Mouse (Mus musculus) heart, adult 2 months (tissue): ENCODE results near the gene Pmm2. TPM values are rescaled to one million over a fixed set of nuclear protein-coding genes. Genes with fewer than 3 reads are reported as not detected.

ENCODE experiments used
- DNase-seq, 2 experiments: peaks; one replicate each; pipeline ENCODE4 v3.0.0; 2021
- H3K27ac ChIP-seq: fragments of 200-600 bp; 2 replicates; pipeline ENCODE4 v1.8.1; 2022
- H3K27me3 ChIP-seq: fragments of 200-500 bp; 2 replicates; pipeline ENCODE4 v1.6.1; 2012; ENCODE audit warnings: mild to moderate bottlenecking, low read length, inconsistent platforms, mixed read lengths; ENCODE audit not compliant: control insufficient read depth, insufficient read depth
- H3K36me3 ChIP-seq: fragments of 200-500 bp; 2 replicates; pipeline ENCODE4 v1.6.1; 2012; ENCODE audit warnings: low read length, inconsistent platforms; ENCODE audit not compliant: control insufficient read depth, insufficient read depth
- H3K4me1 ChIP-seq: fragments of 200-500 bp; 2 replicates; pipeline ENCODE4 v1.6.1; 2011; ENCODE audit warnings: low read length; ENCODE audit not compliant: control insufficient read depth, insufficient read depth
- H3K4me3 ChIP-seq: fragments of 200-600 bp; 2 replicates; pipeline ENCODE4 v1.8.1; 2022
- H3K79me2 ChIP-seq: fragments of 200-500 bp; replicated peaks from 2 replicates; pipeline ENCODE4 v1.6.1; 2012; ENCODE audit warnings: mild to moderate bottlenecking, inconsistent platforms, low read length, moderate library complexity, mixed read lengths; ENCODE audit not compliant: control insufficient read depth, insufficient read depth
- H3K9ac ChIP-seq: fragments of 200-500 bp; 2 replicates; pipeline ENCODE4 v1.6.1; 2012; ENCODE audit warnings: low read depth, mild to moderate bottlenecking, control low read depth, inconsistent platforms, low read length, mixed read lengths
- CTCF ChIP-seq: fragments of 200-600 bp; IDR thresholded peaks from 2 replicates; pipeline ENCODE4 v1.8.1; 2022; ENCODE audit warnings: antibody characterized with exemption, mild to moderate bottlenecking, moderate library complexity
- EP300 ChIP-seq: fragments of 200-500 bp; IDR thresholded peaks from 2 replicates; pipeline ENCODE4 v1.6.1; 2011; ENCODE audit warnings: low read depth, low read length, control low read depth; ENCODE audit not compliant: insufficient read depth
- POLR2A ChIP-seq: fragments of 200-500 bp; IDR thresholded peaks from 2 replicates; pipeline ENCODE4 v1.6.1; 2011; ENCODE audit warnings: mild to moderate bottlenecking, low read depth, low read length, control low read depth; ENCODE audit not compliant: insufficient read depth
- WGBS: fragments of 180-500 bp; shearing (Covaris S2); methylation state at CpG from one replicate; pipeline ENCODE4 v1.1.7; 2018; 5-methylcytosine and 5-hydroxymethylcytosine counted together
- intact Hi-C: fragments of 180-260 bp; cut with DNase I; formaldehyde crosslinking; loops from one replicate; pipeline ENCODE4 v1.15.1; 2025
- microRNA-seq, 2 experiments: library from miRNA; unstranded; fragments of <30 nt; microRNA quantifications; one replicate each; pipeline ENCODE4 v1.2.0; 2021
- polyA plus RNA-seq: library from polyadenylated mRNA; depleted of rRNA; stranded (reverse); fragments of >200 nt; gene quantifications from 2 replicates; pipeline ENCODE4 v1.2.3, GENCODE M21; 2012; rRNA removed
- total RNA-seq, 2 experiments: library from RNA; stranded (reverse); gene quantifications; 2 replicates each; pipeline ENCODE4 v1.2.3; 2021

Pmm2 gene
- total and polyA plus RNA-seq, 3 experiments = 28.8 to 38.8 (median 29.1) TPM

DNA sequence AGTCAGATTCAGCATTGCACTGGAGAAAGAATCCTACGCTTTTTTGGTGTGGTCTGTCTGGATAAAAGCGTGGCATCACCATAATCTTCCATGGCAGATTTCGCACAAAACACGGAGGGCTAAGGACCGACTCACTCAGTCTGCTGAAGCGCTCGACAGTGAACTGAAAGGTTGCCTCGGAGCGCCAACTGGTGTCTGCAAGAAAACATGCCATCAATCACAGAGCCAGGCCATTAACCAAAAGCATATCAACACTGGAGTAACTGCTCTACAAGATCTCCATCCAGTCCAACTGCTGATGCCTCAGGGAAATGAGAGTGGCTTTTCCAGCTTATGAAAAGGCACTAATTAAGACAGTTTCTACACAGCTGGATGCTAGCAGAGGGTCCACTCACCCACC lies 74.5 kb downstream of the Pmm2 start:
- intact Hi-C loops = no loop called here
- DNase-seq = no peak
- WGBS = 85% methylated on average over 9 of the region's 9 CpGs
- H3K4me3 ChIP-seq = no peak overlapping the region
- peaks cover 7% of the 10 kb centered on the region for H3K79me2 ChIP-seq
- no peak for TF ChIP-seq CTCF
- TF ChIP-seq POLR2A = no peak
- no peak for TF ChIP-seq EP300
- peaks cover 3% of the 10 kb centered on the region; the same call in 1 of the 2 replicates for H3K4me1 ChIP-seq
- peaks cover 32% of the 10 kb centered on the region for H3K36me3 ChIP-seq
- H3K27me3 ChIP-seq = no peaks in the 10 kb centered on the region
- no peak overlapping the region for H3K9ac ChIP-seq
- no peak overlapping the region for H3K27ac ChIP-seq

Small RNA genes lying within 50 kb of the gene (microRNA-seq; reads per million reads assigned to microRNA genes)
- 0 reads per million in 2 experiments for gene Gm22137

Other genes with a start within 250 kb of the Pmm2 start
- gene Tmem114, start 212.5 kb upstream of the Pmm2 start, total RNA-seq = not detected
- not detected in 2 replicates for gene Tmem114, start 212.5 kb upstream of the Pmm2 start, polyA plus RNA-seq
- gene Mettl22, start 166.9 kb upstream of the Pmm2 start, total RNA-seq = 10 to 100 TPM; 29.4 to 35.6 TPM
- 63.1 and 69.1 TPM in 2 replicates for gene Mettl22, start 166.9 kb upstream of the Pmm2 start, polyA plus RNA-seq
- 1 to 10 TPM; 5.7 to 6.9 TPM for gene Abat, start 124.2 kb upstream of the Pmm2 start, total RNA-seq
- 11.5 and 16.6 TPM in 2 replicates for gene Abat, start 124.2 kb upstream of the Pmm2 start, polyA plus RNA-seq
- 10 to 100 TPM; 17.2 to 19.1 TPM for gene Tmem186, start within 50 bp of the Pmm2 start, total RNA-seq
- 13.7 and 20.0 TPM in 2 replicates for gene Tmem186, start within 50 bp of the Pmm2 start, polyA plus RNA-seq
- gene Carhsp1, start 34.5 kb downstream of the Pmm2 start, total RNA-seq = 10 to 100 TPM; 15.2 to 18.3 TPM
- gene Carhsp1, start 34.5 kb downstream of the Pmm2 start, polyA plus RNA-seq = 27.1 and 30.5 TPM in 2 replicates
- gene Gm5767, start 43.1 kb downstream of the Pmm2 start, total RNA-seq = not detected
- gene Gm5767, start 43.1 kb downstream of the Pmm2 start, polyA plus RNA-seq = 0.39 TPM in 1 of 2 replicates, not detected in the other
- 10 to 100 TPM; 45.6 to 49.0 TPM for gene Usp7, start 154.6 kb downstream of the Pmm2 start, total RNA-seq
- 19.4 and 30.7 TPM in 2 replicates for gene Usp7, start 154.6 kb downstream of the Pmm2 start, polyA plus RNA-seq
- gene 1810013L24Rik, start 192.4 kb downstream of the Pmm2 start, total RNA-seq = 100 to 1,000 TPM in 1 of 2 experiments, 10 to 100 TPM in 1; 93.2 to 133 TPM
- gene 1810013L24Rik, start 192.4 kb downstream of the Pmm2 start, polyA plus RNA-seq = 29.2 and 57.0 TPM in 2 replicates